Mouse (Mus musculus) spleen, adult 2 months (tissue): ENCODE data around the gene Gm7879. TPM values are rescaled to one million over a fixed set of nuclear protein-coding genes. Genes with fewer than 3 reads are reported as not detected.
A peak's percentile ranks its signal among the peaks of the same experiment; 100 is the strongest.

ENCODE experiments used
- DNase-seq, 2 experiments: peaks; one replicate each; pipeline versions ENCODE4 v3.0.0 to v3.0.0-alpha.2; 2012 to 2021; ENCODE audit warnings: low spot score in 2 of 2, low read depth in 1 of 2
- H3K27ac ChIP-seq: fragments of 200-500 bp; 2 replicates; pipeline ENCODE4 v1.5.1; 2012; ENCODE audit warnings: low read length, inconsistent platforms; ENCODE audit not compliant: insufficient read depth
- H3K27me3 ChIP-seq: fragments of 200-500 bp; 2 replicates; pipeline ENCODE4 v1.6.1; 2012; ENCODE audit warnings: mild to moderate bottlenecking, moderate library complexity, low read length, inconsistent platforms; ENCODE audit not compliant: control insufficient read depth, insufficient read depth
- H3K36me3 ChIP-seq: fragments of 200-500 bp; 2 replicates; pipeline ENCODE4 v1.6.1; 2012; ENCODE audit warnings: mild to moderate bottlenecking, low read length, inconsistent platforms; ENCODE audit not compliant: control insufficient read depth, insufficient read depth
- H3K4me1 ChIP-seq: fragments of 200-500 bp; 2 replicates; pipeline ENCODE4 v1.6.1; 2011; ENCODE audit warnings: inconsistent platforms; ENCODE audit not compliant: control insufficient read depth, insufficient read depth, insufficient read length
- H3K4me3 ChIP-seq: fragments of 200-500 bp; 2 replicates; pipeline ENCODE4 v1.5.1; 2011; ENCODE audit warnings: mild to moderate bottlenecking, inconsistent platforms; ENCODE audit not compliant: insufficient read depth, insufficient read length; ENCODE audit errors: extremely low read depth
- CTCF ChIP-seq: fragments of 200-500 bp; IDR thresholded peaks from 2 replicates; pipeline ENCODE4 v1.5.1; 2011; ENCODE audit warnings: mild to moderate bottlenecking, inconsistent platforms; ENCODE audit not compliant: insufficient read depth, insufficient read length, insufficient replicate concordance; ENCODE audit errors: extremely low read depth
- POLR2A ChIP-seq: fragments of 200-500 bp; IDR thresholded peaks from 2 replicates; pipeline ENCODE4 v1.6.1; 2011; ENCODE audit warnings: low read depth, low read length, inconsistent platforms
- WGBS: fragments of 180-500 bp; shearing (Covaris S2); methylation state at CpG from one replicate; pipeline ENCODE4 v1.1.7; 2018; 5-methylcytosine and 5-hydroxymethylcytosine counted together
- polyA plus RNA-seq: library from polyadenylated mRNA; depleted of rRNA; stranded (reverse); fragments of >200 nt; gene quantifications from 2 replicates; pipeline ENCODE4 v1.2.3, GENCODE M21; 2012

The Gm7879 gene
- polyA plus RNA-seq, 1 experiment: not detected

- DNase-seq: no peak
- TF ChIP-seq POLR2A: no peak
- no peak for TF ChIP-seq CTCF
- 74% methylated on average over 1 of the region's 1 CpGs for WGBS
- peaks cover 11% of the 10 kb centered on the region; the same call in 1 of the 2 replicates for H3K36me3 ChIP-seq
- H3K27ac ChIP-seq: no peak overlapping the region
- H3K4me1 ChIP-seq: peaks cover 23% of the 10 kb centered on the region
- H3K4me3 ChIP-seq: no peak overlapping the region
- no peaks in the 10 kb centered on the region for H3K27me3 ChIP-seq
Observed at GRCm38 (mm10) chr5:43872652-43873051, 40.3 kb upstream of the Gm7879 start.

- H3K27ac ChIP-seq: peak overlapping the region; percentile 93
- DNase-seq: peak; percentile 62 to 64
- WGBS: 14% methylated on average over 3 of the region's 3 CpGs
Observed at GRCm38 (mm10) chr5:43882034-43882433, 30.9 kb upstream of the Gm7879 start.

GRCm38 (mm10) chr5:43885060-43885820, 27.7 kb upstream of the Gm7879 start:
- WGBS: 2% methylated on average over 3 of the region's 3 CpGs
- H3K36me3 ChIP-seq: peaks cover 12% of the 10 kb centered on the region
- peaks cover 33% of the 10 kb centered on the region for H3K4me1 ChIP-seq
- peak; percentile 50 to 77 for DNase-seq
- peak overlapping the region; percentile 93 for H3K27ac ChIP-seq
- TF ChIP-seq CTCF: no peak
- TF ChIP-seq POLR2A: no peak; the same call in 1 of the 2 replicates
- H3K27me3 ChIP-seq: no peaks in the 10 kb centered on the region
- H3K4me3 ChIP-seq: no peak overlapping the region

More at GRCm38 (mm10) chr5:43882034-43882433, 30.9 kb upstream of the Gm7879 start:
- no peaks in the 10 kb centered on the region for H3K27me3 ChIP-seq
- TF ChIP-seq POLR2A (no peak), CTCF (no peak)
- H3K36me3 ChIP-seq: peaks cover 3% of the 10 kb centered on the region; the same call in 1 of the 2 replicates
- no peak overlapping the region for H3K4me3 ChIP-seq
- H3K4me1 ChIP-seq: peaks cover 27% of the 10 kb centered on the region

GRCm38 (mm10) chr5:43892386-43892785, 20.6 kb upstream of the Gm7879 start:
- peak in 1 of 2 experiments; percentile 47 for DNase-seq
- Histone ChIP-seq H3K27me3 (no peaks in the 10 kb centered on the region), H3K4me3 (no peak overlapping the region), H3K27ac (peak overlapping the region; percentile 39; the same call in 1 of the 2 replicates), H3K4me1 (peaks cover 7% of the 10 kb centered on the region), H3K36me3 (peaks cover 5% of the 10 kb centered on the region; the same call in 1 of the 2 replicates)
- TF ChIP-seq CTCF (no peak), POLR2A (no peak)
- WGBS: 33% methylated on average over 1 of the region's 1 CpGs

- Histone ChIP-seq H3K4me1 (peaks cover 7% of the 10 kb centered on the region; the same call in 1 of the 2 replicates), H3K27me3 (no peaks in the 10 kb centered on the region), H3K36me3 (peaks cover 3% of the 10 kb centered on the region; the same call in 1 of the 2 replicates), H3K27ac (no peak overlapping the region), H3K4me3 (no peak overlapping the region)
- TF ChIP-seq CTCF (peak; percentile 32; the same call in 1 of the 2 replicates), POLR2A (no peak)
- WGBS: 59% methylated on average over 2 of the region's 2 CpGs
- DNase-seq: peak; percentile 44 to 65
Observed at GRCm38 (mm10) chr5:43894113-43894512, 18.8 kb upstream of the Gm7879 start.

- 87% methylated on average over 3 of the region's 3 CpGs for WGBS
Observed at GRCm38 (mm10) chr5:43895931-43896330, 17.0 kb upstream of the Gm7879 start.

More at GRCm38 (mm10) chr5:43895931-43896330, 17.0 kb upstream of the Gm7879 start:
- peaks cover 7% of the 10 kb centered on the region for H3K36me3 ChIP-seq
- DNase-seq: no peak
- no peaks in the 10 kb centered on the region for H3K27me3 ChIP-seq
- H3K4me1 ChIP-seq: peaks cover 2% of the 10 kb centered on the region; the same call in 1 of the 2 replicates
- H3K27ac ChIP-seq: no peak overlapping the region
- TF ChIP-seq CTCF: no peak
- no peak for TF ChIP-seq POLR2A
- no peak overlapping the region for H3K4me3 ChIP-seq
